Mouse (Mus musculus) urinary bladder, adult 2 months (tissue): ENCODE results near the gene Kcnk3. TPM values are rescaled to one million over a fixed set of nuclear protein-coding genes. Genes with fewer than 3 reads are reported as not detected.

Source experiments
- DNase-seq: peaks from one replicate; pipeline ENCODE4 v3.0.0; 2022; ENCODE audit warnings: low spot score
- polyA plus RNA-seq: library from polyadenylated mRNA; depleted of rRNA; stranded (reverse); fragments of >200 nt; gene quantifications from 2 replicates; pipeline ENCODE4 v1.2.3, GENCODE M21; 2012

Kcnk3 gene
- polyA plus RNA-seq, 1 experiment: 15.1 TPM

- DNase-seq: no peak
Measured at GRCm38 (mm10) chr5:30613242-30613641, 25.3 kb downstream of the Kcnk3 start.

GRCm38 (mm10) chr5:30614221-30614620 lies 26.3 kb downstream of the Kcnk3 start:
- no peak for DNase-seq

- no peak for DNase-seq
Measured at GRCm38 (mm10) chr5:30615416-30615815, 27.4 kb downstream of the Kcnk3 start.

- DNase-seq: no peak
Measured at GRCm38 (mm10) chr5:30615819-30616218, 27.8 kb downstream of the Kcnk3 start.

GRCm38 (mm10) chr5:30616644-30617043 lies 28.7 kb downstream of the Kcnk3 start:
- DNase-seq: no peak

GRCm38 (mm10) chr5:30617357-30617756 lies 29.4 kb downstream of the Kcnk3 start:
- no peak for DNase-seq

GRCm38 (mm10) chr5:30617851-30618250 lies 29.9 kb downstream of the Kcnk3 start:
- DNase-seq: no peak

- no peak for DNase-seq
Measured at GRCm38 (mm10) chr5:30618376-30619003, 30.5 kb downstream of the Kcnk3 start.

GRCm38 (mm10) chr5:30619211-30619610 lies 31.2 kb downstream of the Kcnk3 start:
- no peak for DNase-seq

GRCm38 (mm10) chr5:30620567-30620966 lies 32.6 kb downstream of the Kcnk3 start:
- no peak for DNase-seq

GRCm38 (mm10) chr5:30621211-30621790 lies 33.3 kb downstream of the Kcnk3 start:
- DNase-seq: no peak

- DNase-seq: no peak
Measured at GRCm38 (mm10) chr5:30621844-30622176, 33.8 kb downstream of the Kcnk3 start.

GRCm38 (mm10) chr5:30622177-30622840 lies 34.3 kb downstream of the Kcnk3 start:
- no peak for DNase-seq

- DNase-seq: no peak
Measured at GRCm38 (mm10) chr5:30622841-30623185, 34.8 kb downstream of the Kcnk3 start.

GRCm38 (mm10) chr5:30623380-30623779 lies 35.4 kb downstream of the Kcnk3 start:
- no peak for DNase-seq

GRCm38 (mm10) chr5:30624311-30624710 lies 36.3 kb downstream of the Kcnk3 start:
- DNase-seq: no peak

GRCm38 (mm10) chr5:30624908-30625307 lies 36.9 kb downstream of the Kcnk3 start:
- no peak for DNase-seq

GRCm38 (mm10) chr5:30625379-30625778 lies 37.4 kb downstream of the Kcnk3 start:
- DNase-seq: no peak

- no peak for DNase-seq
Measured at GRCm38 (mm10) chr5:30626331-30627105, 38.5 kb downstream of the Kcnk3 start.

GRCm38 (mm10) chr5:30628511-30628910 lies 40.5 kb downstream of the Kcnk3 start:
- no peak for DNase-seq

- DNase-seq: no peak
Measured at GRCm38 (mm10) chr5:30630401-30630800, 42.4 kb downstream of the Kcnk3 start.

GRCm38 (mm10) chr5:30632134-30632533 lies 44.2 kb downstream of the Kcnk3 start:
- DNase-seq: no peak

GRCm38 (mm10) chr5:30636994-30637393 lies 49.0 kb downstream of the Kcnk3 start:
- no peak for DNase-seq
